Mouse (Mus musculus): Measurements from ENCODE around the gene Daam1. TPM values are rescaled to one million over a fixed set of nuclear protein-coding genes. Genes with fewer than 3 reads are reported as not detected.

Daam1 gene
- total RNA-seq, 1 experiment from 2014 or later, result 22.3 TPM

GRCm38 (mm10) chr12:71898231-71898630, 67.4 kb downstream of the Daam1 start:
- DNase-seq, result peak; percentile 61

- no peak for DNase-seq
Observed at GRCm38 (mm10) chr12:71898666-71899520, 68.0 kb downstream of the Daam1 start.

- no peak for DNase-seq
Observed at GRCm38 (mm10) chr12:71899566-71899965, 68.7 kb downstream of the Daam1 start.

GRCm38 (mm10) chr12:71901211-71901610, 70.3 kb downstream of the Daam1 start:
- no peak for DNase-seq

GRCm38 (mm10) chr12:71901859-71902258, 71.0 kb downstream of the Daam1 start:
- DNase-seq, result no peak

- DNase-seq, result no peak
Observed at GRCm38 (mm10) chr12:71902317-71902716, 71.4 kb downstream of the Daam1 start.

- no peak for DNase-seq
Observed at GRCm38 (mm10) chr12:71903218-71903617, 72.3 kb downstream of the Daam1 start.

- no peak for DNase-seq
Observed at GRCm38 (mm10) chr12:71904310-71904709, 73.4 kb downstream of the Daam1 start.

GRCm38 (mm10) chr12:71904926-71905325, 74.0 kb downstream of the Daam1 start:
- no peak for DNase-seq

GRCm38 (mm10) chr12:71905640-71906320, 74.9 kb downstream of the Daam1 start:
- no peak for DNase-seq

GRCm38 (mm10) chr12:71906582-71907267, 75.8 kb downstream of the Daam1 start:
- DNase-seq, result peak; percentile 39

- DNase-seq, result no peak
Observed at GRCm38 (mm10) chr12:71908984-71909383, 78.1 kb downstream of the Daam1 start.

- no peak for DNase-seq
Observed at GRCm38 (mm10) chr12:71910246-71910645, 79.4 kb downstream of the Daam1 start.

GRCm38 (mm10) chr12:71912262-71912661, 81.4 kb downstream of the Daam1 start:
- DNase-seq, result no peak

- no peak for DNase-seq
Observed at GRCm38 (mm10) chr12:71919156-71919555, 88.3 kb downstream of the Daam1 start.

- no peak for DNase-seq
Observed at GRCm38 (mm10) chr12:71919962-71920361, 89.1 kb downstream of the Daam1 start.

GRCm38 (mm10) chr12:71922827-71923381, 92.0 kb downstream of the Daam1 start:
- no peak for DNase-seq

- DNase-seq, result no peak
Observed at GRCm38 (mm10) chr12:71924978-71925529, 94.2 kb downstream of the Daam1 start.

GRCm38 (mm10) chr12:71925990-71926700, 95.3 kb downstream of the Daam1 start:
- no peak for DNase-seq

GRCm38 (mm10) chr12:71928092-71928491, 97.2 kb downstream of the Daam1 start:
- DNase-seq, result no peak

GRCm38 (mm10) chr12:71929876-71930275, 99.0 kb downstream of the Daam1 start:
- DNase-seq, result no peak
